Mouse (Mus musculus): ENCODE measurements around the gene Myo1h. TPM values are rescaled to one million over a fixed set of nuclear protein-coding genes. Genes with fewer than 3 reads are reported as not detected.

The Myo1h gene
- polyA plus RNA-seq, 1 experiment from 2014 or later: 0.65 TPM

- no peak for ATAC-seq (ENCODE audit: insufficient number of reproducible peaks, low FRiP score, low TSS enrichment, low read depth)
- H3K4me2 ChIP-seq (ENCODE audit: low read depth, severe bottlenecking): no peak overlapping the region
- H3K4me3 ChIP-seq (ENCODE audit: low read depth, low read length): no peak overlapping the region
- no peak overlapping the region for H3K27ac ChIP-seq (replicated peaks; ENCODE audit: low read depth, low read length)
- no peak for DNase-seq (ENCODE audit: low spot score)
- no peaks in the 10 kb centered on the region for H3K27me3 ChIP-seq (ENCODE audit: control insufficient read depth, insufficient read depth, low read length)
- H3K36me3 ChIP-seq (ENCODE audit: control insufficient read depth, insufficient read depth, low read length): no peaks in the 10 kb centered on the region
- H3K4me1 ChIP-seq (ENCODE audit: control insufficient read depth, insufficient read depth, low read length): peaks cover 12% of the 10 kb centered on the region; the same call in 1 of the 2 replicates
- 86% methylated on average over 24 of the region's 24 CpGs for WGBS
- no peaks in the 10 kb centered on the region for H3K9me3 ChIP-seq (ENCODE audit: control insufficient read depth, low read length)
- H3K9ac ChIP-seq (ENCODE audit: low read length): no peak overlapping the region
Observed at GRCm38 (mm10) chr5:114299883-114300610, 11.1 kb downstream of the Myo1h start.

- Histone ChIP-seq H3K4me3 (ENCODE audit: low read depth, low read length) (no peak overlapping the region), H3K4me2 (ENCODE audit: low read depth, severe bottlenecking) (no peak overlapping the region), H3K9me3 (ENCODE audit: control insufficient read depth, low read length) (no peaks in the 10 kb centered on the region), H3K36me3 (ENCODE audit: control insufficient read depth, insufficient read depth, low read length) (no peaks in the 10 kb centered on the region), H3K9ac (ENCODE audit: low read length) (no peak overlapping the region), H3K4me1 (ENCODE audit: control insufficient read depth, insufficient read depth, low read length) (peaks cover 3% of the 10 kb centered on the region; the same call in 1 of the 2 replicates), H3K27me3 (ENCODE audit: control insufficient read depth, insufficient read depth, low read length) (no peaks in the 10 kb centered on the region), H3K27ac (replicated peaks; ENCODE audit: low read depth, low read length) (no peak overlapping the region)
- ATAC-seq (ENCODE audit: insufficient number of reproducible peaks, low FRiP score, low TSS enrichment, low read depth): no peak
- 77% methylated on average over 6 of the region's 6 CpGs for WGBS
- DNase-seq (ENCODE audit: low spot score): no peak
Observed at GRCm38 (mm10) chr5:114303166-114303565, 14.2 kb downstream of the Myo1h start.

GRCm38 (mm10) chr5:114306496-114306895 is 17.5 kb downstream of the Myo1h start:
- Histone ChIP-seq H3K36me3 (ENCODE audit: control insufficient read depth, insufficient read depth, low read length) (no peaks in the 10 kb centered on the region), H3K4me1 (ENCODE audit: control insufficient read depth, insufficient read depth, low read length) (no peaks in the 10 kb centered on the region), H3K27me3 (ENCODE audit: control insufficient read depth, insufficient read depth, low read length) (no peaks in the 10 kb centered on the region), H3K9me3 (ENCODE audit: control insufficient read depth, low read length) (no peaks in the 10 kb centered on the region), H3K27ac (replicated peaks; ENCODE audit: low read depth, low read length) (no peak overlapping the region), H3K9ac (ENCODE audit: low read length) (no peak overlapping the region), H3K4me3 (ENCODE audit: low read depth, low read length) (no peak overlapping the region), H3K4me2 (ENCODE audit: low read depth, severe bottlenecking) (no peak overlapping the region)
- 72% methylated on average over 5 of the region's 5 CpGs for WGBS
- DNase-seq (ENCODE audit: low spot score) (no peak), ATAC-seq (ENCODE audit: insufficient number of reproducible peaks, low FRiP score, low TSS enrichment, low read depth) (no peak)

- H3K4me2 ChIP-seq (ENCODE audit: low read depth, severe bottlenecking): no peak overlapping the region
- 56% methylated on average over 18 of the region's 18 CpGs for WGBS
- H3K9ac ChIP-seq (ENCODE audit: low read length): no peak overlapping the region
- H3K27ac ChIP-seq (replicated peaks; ENCODE audit: low read depth, low read length): no peak overlapping the region
- no peaks in the 10 kb centered on the region for H3K36me3 ChIP-seq (ENCODE audit: control insufficient read depth, insufficient read depth, low read length)
- H3K4me1 ChIP-seq (ENCODE audit: control insufficient read depth, insufficient read depth, low read length): no peaks in the 10 kb centered on the region
- no peaks in the 10 kb centered on the region for H3K9me3 ChIP-seq (ENCODE audit: control insufficient read depth, low read length)
- H3K4me3 ChIP-seq (ENCODE audit: low read depth, low read length): no peak overlapping the region
- ATAC-seq (ENCODE audit: insufficient number of reproducible peaks, low FRiP score, low TSS enrichment, low read depth) (no peak), DNase-seq (ENCODE audit: low spot score) (peak; percentile 35)
- H3K27me3 ChIP-seq (ENCODE audit: control insufficient read depth, insufficient read depth, low read length): no peaks in the 10 kb centered on the region
Observed at GRCm38 (mm10) chr5:114308765-114309679, 20.1 kb downstream of the Myo1h start.

GRCm38 (mm10) chr5:114309680-114310036 is 20.7 kb downstream of the Myo1h start:
- Histone ChIP-seq H3K27me3 (ENCODE audit: control insufficient read depth, insufficient read depth, low read length) (no peaks in the 10 kb centered on the region), H3K9me3 (ENCODE audit: control insufficient read depth, low read length) (no peaks in the 10 kb centered on the region), H3K9ac (ENCODE audit: low read length) (no peak overlapping the region), H3K4me2 (ENCODE audit: low read depth, severe bottlenecking) (no peak overlapping the region), H3K4me1 (ENCODE audit: control insufficient read depth, insufficient read depth, low read length) (no peaks in the 10 kb centered on the region), H3K36me3 (ENCODE audit: control insufficient read depth, insufficient read depth, low read length) (no peaks in the 10 kb centered on the region), H3K4me3 (ENCODE audit: low read depth, low read length) (no peak overlapping the region), H3K27ac (replicated peaks; ENCODE audit: low read depth, low read length) (no peak overlapping the region)
- 71% methylated on average over 11 of the region's 11 CpGs for WGBS
- no peak for ATAC-seq (ENCODE audit: insufficient number of reproducible peaks, low FRiP score, low TSS enrichment, low read depth)
- DNase-seq (ENCODE audit: low spot score): no peak

GRCm38 (mm10) chr5:114323105-114323790 is 34.3 kb downstream of the Myo1h start:
- no peak overlapping the region for H3K27ac ChIP-seq (replicated peaks; ENCODE audit: low read depth, low read length)
- DNase-seq (ENCODE audit: low spot score) (no peak), ATAC-seq (ENCODE audit: insufficient number of reproducible peaks, low FRiP score, low TSS enrichment, low read depth) (no peak)
- H3K9ac ChIP-seq (ENCODE audit: low read length): no peak overlapping the region
- no peak overlapping the region for H3K4me3 ChIP-seq (ENCODE audit: low read depth, low read length)
- no peaks in the 10 kb centered on the region for H3K36me3 ChIP-seq (ENCODE audit: control insufficient read depth, insufficient read depth, low read length)
- no peaks in the 10 kb centered on the region for H3K27me3 ChIP-seq (ENCODE audit: control insufficient read depth, insufficient read depth, low read length)
- 58% methylated on average over 25 of the region's 25 CpGs for WGBS
- H3K9me3 ChIP-seq (ENCODE audit: control insufficient read depth, low read length): no peaks in the 10 kb centered on the region
- H3K4me1 ChIP-seq (ENCODE audit: control insufficient read depth, insufficient read depth, low read length): no peaks in the 10 kb centered on the region
- no peak overlapping the region for H3K4me2 ChIP-seq (ENCODE audit: low read depth, severe bottlenecking)

- WGBS: 23% methylated on average over 16 of the region's 16 CpGs
- DNase-seq (ENCODE audit: low spot score) (peak; percentile 77), ATAC-seq (ENCODE audit: insufficient number of reproducible peaks, low FRiP score, low TSS enrichment, low read depth) (no peak)
- Histone ChIP-seq H3K36me3 (ENCODE audit: control insufficient read depth, insufficient read depth, low read length) (no peaks in the 10 kb centered on the region), H3K4me3 (ENCODE audit: low read depth, low read length) (no peak overlapping the region), H3K9me3 (ENCODE audit: control insufficient read depth, low read length) (no peaks in the 10 kb centered on the region), H3K4me1 (ENCODE audit: control insufficient read depth, insufficient read depth, low read length) (no peaks in the 10 kb centered on the region), H3K9ac (ENCODE audit: low read length) (no peak overlapping the region), H3K4me2 (ENCODE audit: low read depth, severe bottlenecking) (no peak overlapping the region), H3K27ac (replicated peaks; ENCODE audit: low read depth, low read length) (no peak overlapping the region), H3K27me3 (ENCODE audit: control insufficient read depth, insufficient read depth, low read length) (no peaks in the 10 kb centered on the region)
Observed at GRCm38 (mm10) chr5:114323791-114324507, 35.0 kb downstream of the Myo1h start.

GRCm38 (mm10) chr5:114342996-114343395 is 54.0 kb downstream of the Myo1h start:
- Histone ChIP-seq H3K9me3 (ENCODE audit: control insufficient read depth, low read length) (no peaks in the 10 kb centered on the region), H3K27ac (replicated peaks; ENCODE audit: low read depth, low read length) (no peak overlapping the region), H3K36me3 (ENCODE audit: control insufficient read depth, insufficient read depth, low read length) (no peaks in the 10 kb centered on the region), H3K4me1 (ENCODE audit: control insufficient read depth, insufficient read depth, low read length) (no peaks in the 10 kb centered on the region), H3K9ac (ENCODE audit: low read length) (no peak overlapping the region), H3K4me3 (ENCODE audit: low read depth, low read length) (no peak overlapping the region), H3K4me2 (ENCODE audit: low read depth, severe bottlenecking) (no peak overlapping the region), H3K27me3 (ENCODE audit: control insufficient read depth, insufficient read depth, low read length) (no peaks in the 10 kb centered on the region)
- no peak for ATAC-seq (ENCODE audit: insufficient number of reproducible peaks, low FRiP score, low TSS enrichment, low read depth)
- WGBS: 83% methylated on average over 5 of the region's 5 CpGs
- no peak for DNase-seq (ENCODE audit: low spot score)

Measured in limb, embryonic 11.5 days (tissue).